Mouse (Mus musculus) lung, postnatal 0 days (tissue): ENCODE data around the gene Zfp13. TPM values are rescaled to one million over a fixed set of nuclear protein-coding genes. Genes with fewer than 3 reads are reported as not detected.
"Not testable (repeated sequence)": the region's sequence is repeated elsewhere in the genome, so short reads cannot be mapped to it uniquely, and the experiment has no call there.

ENCODE experiments used
- ATAC-seq: fragments of 200-750 bp; cut with Nextera tagmentation; 2 replicates; pipeline ENCODE4 v1.8.0; 2017; ENCODE audit warnings: moderate library complexity
- DNase-seq: peaks from one replicate; pipeline ENCODE4 v3.0.0-alpha.2; 2016; ENCODE audit warnings: low spot score
- H3K27ac ChIP-seq: fragments of 300-500 bp; sonication (generic); 2 replicates; pipeline ENCODE4 v1.5.1; 2014; ENCODE audit warnings: antibody characterized with exemption, mild to moderate bottlenecking, low read length, mixed read lengths
- H3K27me3 ChIP-seq: fragments of 300-500 bp; sonication (generic); replicated peaks from 2 replicates; pipeline ENCODE4 v1.6.1; 2014; ENCODE audit warnings: low read length, mixed read lengths; ENCODE audit not compliant: insufficient read depth
- H3K36me3 ChIP-seq: fragments of 300-500 bp; sonication (generic); 2 replicates; pipeline ENCODE4 v1.6.1; 2014; ENCODE audit warnings: low read length, mixed read lengths; ENCODE audit not compliant: insufficient read depth
- H3K4me1 ChIP-seq: fragments of 300-500 bp; sonication (generic); 2 replicates; pipeline ENCODE4 v1.6.1; 2014; ENCODE audit warnings: antibody characterized with exemption, low read depth, low read length, mixed read lengths; ENCODE audit not compliant: insufficient read depth
- H3K4me2 ChIP-seq: fragments of 300-500 bp; sonication (generic); replicated peaks from 2 replicates; pipeline ENCODE4 v1.6.1; 2014; ENCODE audit warnings: low read depth, mild to moderate bottlenecking, low read length, moderate library complexity, mixed read lengths
- H3K4me3 ChIP-seq: fragments of 300-500 bp; sonication (generic); 2 replicates; pipeline ENCODE4 v1.5.1; 2014; ENCODE audit warnings: low read depth, low read length
- H3K9ac ChIP-seq: fragments of 300-500 bp; sonication (generic); replicated peaks from 2 replicates; pipeline ENCODE4 v1.6.1; 2014; ENCODE audit warnings: low read depth, mild to moderate bottlenecking
- H3K9me3 ChIP-seq: fragments of 300-500 bp; sonication (generic); 2 replicates; pipeline ENCODE4 v1.6.1; 2016; ENCODE audit warnings: low read length, mixed read lengths
- CTCF ChIP-seq: IDR thresholded peaks from 2 replicates; pipeline ENCODE4 v1.5.1; 2016; ENCODE audit warnings: antibody characterized with exemption, mild to moderate bottlenecking
- EP300 ChIP-seq: IDR thresholded peaks from 2 replicates; pipeline ENCODE4 v1.6.1; 2016; ENCODE audit warnings: antibody characterized with exemption, mild to moderate bottlenecking, control low read depth
- WGBS: fragments of 180-500 bp; shearing (Covaris S2); extraction: QIAGEN DNeasy Blood & Tissue Kit; methylation state at CpG from one replicate; pipeline ENCODE4 v1.1.7; 2014; 5-methylcytosine and 5-hydroxymethylcytosine counted together
- polyA plus RNA-seq: library from polyadenylated mRNA; unstranded; fragments of >200 nt; fragmentation: Nextera tagmentation; extraction: Ambion mirVana; gene quantifications from 2 replicates; pipeline ENCODE4 v1.2.1, GENCODE M21; 2015

The Zfp13 gene
- polyA plus RNA-seq, 1 experiment from 2014 or later: 5.5 TPM

- H3K36me3 ChIP-seq: no peaks in the 10 kb centered on the region
- 7% methylated on average over 21 of the region's 21 CpGs for WGBS
- H3K27me3 ChIP-seq: peaks cover 20% of the 10 kb centered on the region; the same call in 1 of the 2 replicates
- DNase-seq (no peak), ATAC-seq (no peak)
- no peak overlapping the region for H3K27ac ChIP-seq
- peaks cover 3% of the 10 kb centered on the region; the same call in 1 of the 2 replicates for H3K4me1 ChIP-seq
- peak overlapping the region; percentile 27 for H3K4me3 ChIP-seq
- TF ChIP-seq EP300 (no peak), CTCF (no peak)
- H3K9ac ChIP-seq: no peak overlapping the region
- no peaks in the 10 kb centered on the region for H3K9me3 ChIP-seq
- peak overlapping the region; percentile 52 for H3K4me2 ChIP-seq
Measured at GRCm38 (mm10) chr17:23538299-23539015, 60.8 kb downstream of the Zfp13 start.

- H3K9me3 ChIP-seq: no peaks in the 10 kb centered on the region
- ATAC-seq: no peak
- peak overlapping the region; percentile 27 for H3K4me3 ChIP-seq
- DNase-seq: no peak
- H3K36me3 ChIP-seq: no peaks in the 10 kb centered on the region
- H3K27ac ChIP-seq: no peak overlapping the region
- WGBS: 4% methylated on average over 27 of the region's 27 CpGs
- peaks cover under 1% of the 10 kb centered on the region; the same call in 1 of the 2 replicates for H3K4me1 ChIP-seq
- TF ChIP-seq EP300 (no peak), CTCF (no peak)
- peaks cover 20% of the 10 kb centered on the region; the same call in 1 of the 2 replicates for H3K27me3 ChIP-seq
- peak overlapping the region; percentile 52 for H3K4me2 ChIP-seq
- no peak overlapping the region for H3K9ac ChIP-seq
Measured at GRCm38 (mm10) chr17:23537554-23538255, 61.6 kb downstream of the Zfp13 start.

GRCm38 (mm10) chr17:23535046-23535788 is 64.1 kb downstream of the Zfp13 start:
- not testable (repeated sequence) for H3K4me3 ChIP-seq, DNase-seq, ATAC-seq

GRCm38 (mm10) chr17:23533591-23534490 is 65.4 kb downstream of the Zfp13 start:
- H3K9ac ChIP-seq, H3K27ac ChIP-seq, H3K36me3 ChIP-seq, H3K4me2 ChIP-seq, H3K4me3 ChIP-seq, H3K4me1 ChIP-seq, DNase-seq, ATAC-seq, H3K9me3 ChIP-seq: not testable (repeated sequence)
- H3K27me3 ChIP-seq: peaks cover 13% of the 10 kb centered on the region; the same call in 1 of the 2 replicates
- 10% methylated on average over 9 of the region's 23 CpGs for WGBS

More at GRCm38 (mm10) chr17:23535046-23535788, 64.1 kb downstream of the Zfp13 start:
- WGBS: 2% methylated on average over 17 of the region's 29 CpGs
- H3K9ac ChIP-seq, H3K9me3 ChIP-seq, H3K4me1 ChIP-seq, H3K4me2 ChIP-seq, H3K27ac ChIP-seq, H3K36me3 ChIP-seq: not testable (repeated sequence)
- H3K27me3 ChIP-seq: peaks cover 14% of the 10 kb centered on the region; the same call in 1 of the 2 replicates

- not testable (repeated sequence) for H3K4me3 ChIP-seq, H3K4me1 ChIP-seq, H3K4me2 ChIP-seq, H3K9me3 ChIP-seq, H3K36me3 ChIP-seq, ATAC-seq, H3K9ac ChIP-seq, H3K27me3 ChIP-seq, H3K27ac ChIP-seq, DNase-seq
- 20% methylated on average over 1 of the region's 1 CpGs for WGBS
Measured at GRCm38 (mm10) chr17:23531408-23531807, 67.9 kb downstream of the Zfp13 start.

Other genes starting within 250 kb of the Zfp13 start
- gene Vmn2r116, start 214.9 kb downstream of the Zfp13 start, polyA plus RNA-seq: not detected in 2 replicates
- not detected in 2 replicates for gene Vmn2r117, start 119.8 kb downstream of the Zfp13 start, polyA plus RNA-seq
- gene Zfp213, start 35.2 kb downstream of the Zfp13 start, polyA plus RNA-seq: 10.5 and 11.5 TPM in 2 replicates
- not detected in 2 replicates for gene Zscan10, start 1.4 kb upstream of the Zfp13 start, polyA plus RNA-seq
- gene Mmp25, start 45.8 kb upstream of the Zfp13 start, polyA plus RNA-seq: 0.29 and 0.36 TPM in 2 replicates
- gene Bicdl2, start 61.0 kb upstream of the Zfp13 start, polyA plus RNA-seq: 7.1 and 8.7 TPM in 2 replicates
- 104 and 107 TPM in 2 replicates for gene Hcfc1r1, start 74.1 kb upstream of the Zfp13 start, polyA plus RNA-seq
- gene Thoc6, start 74.4 kb upstream of the Zfp13 start, polyA plus RNA-seq: 18.1 and 18.6 TPM in 2 replicates
- 50.4 and 53.8 TPM in 2 replicates for gene Tnfrsf12a, start 78.0 kb upstream of the Zfp13 start, polyA plus RNA-seq
- 5.9 and 6.3 TPM in 2 replicates for gene Cldn6, start 79.8 kb upstream of the Zfp13 start, polyA plus RNA-seq
- 0.44 and 0.76 TPM in 2 replicates for gene Cldn9, start 84.5 kb upstream of the Zfp13 start, polyA plus RNA-seq
- gene 1520401A03Rik, start 123.3 kb upstream of the Zfp13 start, polyA plus RNA-seq: 0.20 TPM in 1 of 2 replicates, not detected in the other
- 10.4 and 11.5 TPM in 2 replicates for gene Pkmyt1, start 126.8 kb upstream of the Zfp13 start, polyA plus RNA-seq
- gene Paqr4, start 141.4 kb upstream of the Zfp13 start, polyA plus RNA-seq: 45.2 and 47.7 TPM in 2 replicates
- 0.41 and 0.52 TPM in 2 replicates for gene Kremen2, start 146.3 kb upstream of the Zfp13 start, polyA plus RNA-seq
- gene Flywch1, start 172.1 kb upstream of the Zfp13 start, polyA plus RNA-seq: 43.1 and 43.5 TPM in 2 replicates
- 14.7 and 18.6 TPM in 2 replicates for gene Flywch2, start 186.6 kb upstream of the Zfp13 start, polyA plus RNA-seq
- gene Srrm2, start 191.0 kb upstream of the Zfp13 start, polyA plus RNA-seq: 284 and 354 TPM in 2 replicates
- 803 and 893 TPM in 2 replicates for gene Elob, start 229.6 kb upstream of the Zfp13 start, polyA plus RNA-seq
- not detected in 2 replicates for gene Prss33, start 236.6 kb upstream of the Zfp13 start, polyA plus RNA-seq
- gene Prss32, start 244.4 kb upstream of the Zfp13 start, polyA plus RNA-seq: not detected in 2 replicates
- gene Prss41, start 244.7 kb upstream of the Zfp13 start, polyA plus RNA-seq: 0.40 and 0.63 TPM in 2 replicates